Mouse (Mus musculus) retina, embryonic 14.5 days (tissue): ENCODE results near the gene Zkscan5.
"Not testable (repeated sequence)": the region's sequence is repeated elsewhere in the genome, so short reads cannot be mapped to it uniquely, and the experiment has no call there.

ENCODE experiments used
- DNase-seq: peaks from one replicate; pipeline ENCODE4 v3.0.0-alpha.2; 2015; ENCODE audit warnings: low spot score

Zkscan5 gene

DNA sequence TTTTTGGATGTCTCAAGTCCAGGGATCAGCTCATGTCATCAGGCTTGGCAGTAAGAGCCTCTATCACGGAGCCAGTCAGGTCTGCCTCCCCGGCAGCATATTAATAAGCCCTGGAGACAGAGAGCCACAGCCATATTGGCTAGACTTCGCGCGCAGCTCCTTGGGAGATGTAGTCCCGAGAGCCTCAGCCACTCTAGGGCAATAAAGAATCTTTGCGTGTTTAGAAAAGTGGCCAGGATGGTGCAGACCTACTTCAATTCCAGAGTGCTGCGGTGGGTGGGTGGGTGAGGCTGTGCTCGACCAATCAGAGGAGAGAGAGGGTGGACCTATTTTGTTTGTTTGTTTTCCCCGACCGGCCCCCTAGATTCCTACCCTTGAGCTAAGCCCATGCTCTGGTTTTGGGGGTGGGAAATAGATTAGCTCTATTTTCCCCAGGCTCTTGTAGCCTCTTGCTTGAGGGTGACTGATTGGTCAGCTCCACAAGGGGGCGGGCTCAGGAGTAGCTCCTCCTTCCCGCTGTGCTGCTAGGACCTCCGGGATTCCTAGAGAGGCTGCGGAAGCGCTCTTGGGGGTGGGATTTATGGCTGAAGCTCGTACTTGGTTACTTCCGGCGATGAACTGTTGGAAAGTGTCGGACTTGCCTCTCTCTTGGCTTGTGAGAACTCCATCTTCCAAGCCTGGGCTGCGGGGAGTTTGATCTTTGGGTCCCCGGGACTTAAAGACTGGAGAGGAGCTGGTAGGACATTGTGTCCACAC is at the start of gene Zkscan5:
TSS of gene Zkscan5 (plus strand) at position 627 of the 756 bp plus-strand sequence.
- DNase-seq: peak; percentile 99

DNA sequence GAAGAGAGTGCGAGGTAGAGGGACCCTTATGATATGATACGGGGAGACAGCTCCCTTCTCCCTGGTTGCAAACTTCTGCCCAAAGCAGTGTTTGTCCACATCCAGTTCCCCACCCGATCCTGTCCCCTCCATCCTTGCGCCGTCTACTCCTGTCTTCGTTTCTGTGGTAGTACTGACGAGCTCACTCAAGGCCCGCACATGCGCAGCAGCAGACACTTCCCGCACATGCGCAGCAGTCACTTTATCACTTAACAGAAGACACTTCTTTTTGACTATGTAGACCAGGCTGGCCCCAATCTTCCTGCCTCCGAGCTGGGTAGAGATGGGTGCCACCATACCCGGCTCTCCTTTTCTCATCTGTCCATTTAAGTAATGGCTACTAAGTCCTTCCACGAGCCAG is 43.0 kb upstream of the Zkscan5 start:
- DNase-seq: no peak

DNA sequence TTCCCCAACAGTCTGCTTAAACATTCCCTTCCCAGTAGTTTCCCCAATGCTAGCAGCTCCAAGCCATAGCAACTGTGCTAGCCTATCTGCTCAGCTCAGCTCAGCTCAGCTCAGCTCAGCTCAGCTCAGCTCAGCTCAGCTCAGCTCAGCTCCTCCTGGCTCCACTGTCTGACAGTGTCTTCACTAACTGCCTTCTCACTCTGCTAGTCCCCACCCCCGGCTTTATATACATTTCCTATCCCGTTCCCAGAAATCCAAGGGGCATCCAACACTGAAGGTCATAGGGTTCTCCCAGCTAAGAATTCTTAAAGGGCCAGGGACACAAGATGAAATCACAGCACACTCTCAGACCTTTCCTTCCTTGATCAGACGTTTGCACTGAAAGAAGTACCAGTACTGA is 39.7 kb upstream of the Zkscan5 start:
- no peak for DNase-seq

DNA sequence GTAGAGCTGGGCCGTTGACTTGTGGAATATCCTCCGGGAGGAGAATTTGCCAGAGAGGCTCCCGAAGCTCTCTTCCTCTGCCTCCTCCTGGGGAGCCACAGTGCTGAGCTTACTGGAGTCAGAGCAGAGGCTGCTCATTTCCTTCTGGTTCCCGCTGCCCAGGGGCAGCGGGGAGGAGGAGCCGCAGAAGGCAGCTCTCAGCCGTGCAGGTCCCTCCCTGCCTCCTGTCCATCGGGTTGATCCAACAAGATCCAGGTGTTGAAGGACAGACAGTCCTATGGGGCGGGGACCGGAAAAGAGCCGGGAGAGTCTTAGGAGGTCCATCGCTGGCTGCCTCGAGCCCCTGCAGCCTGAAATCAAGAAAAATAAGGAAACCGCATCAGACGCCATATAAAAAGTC is 39.2 kb upstream of the Zkscan5 start:
- DNase-seq: no peak

DNA sequence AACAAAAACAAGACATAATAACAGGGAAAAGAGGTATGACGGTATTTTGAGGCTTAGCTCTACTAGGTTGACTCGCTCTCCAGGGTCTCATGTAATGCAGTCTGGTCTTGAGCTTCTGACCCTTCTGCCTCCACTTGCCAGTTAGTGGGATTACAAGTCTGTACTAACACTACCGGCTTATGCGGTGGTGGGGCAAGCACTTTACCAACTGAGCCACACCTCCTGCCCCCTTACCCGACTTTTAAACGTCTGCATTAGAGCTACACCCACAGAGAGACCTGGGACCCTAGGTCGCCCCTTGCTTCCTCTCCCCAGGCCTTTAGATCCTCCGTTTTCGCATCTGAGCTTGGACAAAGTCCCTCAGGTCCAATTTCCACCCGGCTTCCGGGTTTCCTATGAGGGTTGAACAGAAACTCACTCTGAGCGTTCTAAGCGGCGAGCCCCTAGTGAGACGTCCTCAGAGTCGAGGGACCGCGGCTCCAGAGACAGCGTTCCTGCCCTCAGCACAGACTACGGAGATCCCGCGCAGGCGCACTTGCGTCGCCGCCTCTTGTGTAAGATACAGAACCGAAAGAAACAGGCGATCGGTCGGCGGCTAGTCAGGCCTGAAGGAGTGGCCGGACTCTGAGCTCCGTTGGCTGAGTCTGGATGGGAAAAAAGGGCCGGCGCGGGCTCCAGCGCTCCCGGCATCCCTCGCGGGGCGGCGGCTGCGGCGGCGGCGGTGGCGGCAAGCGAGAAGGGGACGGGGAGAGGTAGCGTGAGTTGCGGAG is 37.6 kb upstream of the Zkscan5 start, which contains the start of the genes Ptcd1 and Cpsf4:
TSS of gene Ptcd1 (minus strand) at position 573 of the 770 bp plus-strand sequence.
TSS of gene Cpsf4 (plus strand) at position 678 of the 770 bp plus-strand sequence.
- DNase-seq: peak; percentile 100

DNA sequence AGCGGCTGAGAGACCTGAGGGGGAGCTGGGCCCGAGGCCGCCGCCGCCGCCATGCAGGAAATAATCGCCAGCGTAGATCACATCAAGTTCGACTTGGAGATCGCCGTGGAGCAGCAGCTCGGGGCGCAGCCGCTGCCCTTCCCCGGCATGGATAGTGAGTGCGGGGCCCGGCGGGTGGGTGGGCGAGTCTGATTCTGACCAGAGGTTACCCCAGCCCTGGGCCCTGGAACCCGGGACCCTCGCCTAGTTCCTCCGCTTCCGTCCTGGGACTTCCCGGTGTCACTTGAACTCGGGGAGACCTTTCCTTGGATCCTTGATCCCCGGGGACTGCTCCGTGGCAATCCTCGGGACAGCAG is 37.1 kb upstream of the Zkscan5 start:
- DNase-seq: no peak

DNA sequence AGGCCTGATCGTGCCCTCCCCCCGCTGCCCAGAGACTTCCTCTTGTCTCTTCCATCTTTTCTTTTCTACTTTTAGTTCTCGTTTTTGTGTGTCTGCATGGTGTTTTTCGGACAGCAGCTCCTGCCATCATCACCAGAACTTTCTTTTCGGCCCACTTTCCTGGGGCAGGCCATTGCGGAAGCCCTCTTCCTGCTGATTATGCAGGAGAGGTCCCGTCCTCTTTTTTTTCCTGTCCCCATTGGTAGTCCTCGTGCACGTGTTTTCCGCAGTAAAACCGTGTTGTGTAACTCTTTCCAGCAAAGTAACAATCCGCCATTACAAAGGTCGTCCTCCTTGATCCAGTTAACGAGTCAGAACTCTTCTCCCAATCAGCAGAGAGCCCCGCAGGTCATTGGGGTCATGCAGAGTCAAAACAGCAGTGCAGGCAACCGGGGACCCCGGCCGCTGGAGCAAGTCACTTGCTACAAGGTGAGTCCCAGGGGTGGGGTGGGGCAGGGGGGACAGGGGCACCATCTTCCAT is 25.8 kb upstream of the Zkscan5 start:
- DNase-seq: no peak

DNA sequence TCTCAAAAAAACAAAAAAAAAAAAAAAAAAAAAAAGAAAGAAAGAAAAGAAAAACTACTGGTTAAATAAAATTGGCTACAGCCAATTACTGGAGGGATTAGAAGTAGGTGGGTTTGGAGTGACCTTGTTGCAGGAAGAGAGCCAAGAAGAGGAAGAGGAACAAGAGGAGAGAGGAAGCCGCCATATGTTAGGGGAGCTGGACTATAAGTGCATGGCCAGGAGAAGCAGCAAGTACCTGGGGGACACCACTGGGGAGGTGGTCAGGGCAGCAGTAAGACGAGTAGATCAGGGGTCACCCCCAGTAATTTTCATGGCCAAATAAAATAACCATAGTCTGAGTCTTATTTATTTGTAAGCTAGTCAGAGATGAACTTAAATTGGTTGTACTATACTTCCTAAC is 19.1 kb upstream of the Zkscan5 start:
- no peak for DNase-seq

DNA sequence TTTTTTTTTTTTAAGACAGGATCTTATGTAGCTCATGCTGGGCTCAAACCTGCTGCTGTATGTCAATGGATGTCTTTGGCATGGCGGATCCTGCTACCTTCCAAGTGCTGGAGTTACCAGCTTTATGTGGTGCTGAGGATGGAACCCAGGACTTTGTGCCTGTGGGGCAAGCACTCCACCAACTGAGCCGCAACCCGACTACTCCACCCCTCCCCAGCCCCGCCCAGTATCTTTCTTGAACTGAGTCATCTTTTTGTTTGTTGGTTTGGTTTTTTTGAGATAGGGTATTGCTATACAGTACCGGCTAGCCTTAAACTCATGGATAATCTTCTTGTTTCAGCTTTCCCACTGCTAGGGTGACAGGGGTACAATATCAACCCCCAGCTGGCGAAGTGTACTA is 14.9 kb upstream of the Zkscan5 start:
- DNase-seq: no peak

DNA sequence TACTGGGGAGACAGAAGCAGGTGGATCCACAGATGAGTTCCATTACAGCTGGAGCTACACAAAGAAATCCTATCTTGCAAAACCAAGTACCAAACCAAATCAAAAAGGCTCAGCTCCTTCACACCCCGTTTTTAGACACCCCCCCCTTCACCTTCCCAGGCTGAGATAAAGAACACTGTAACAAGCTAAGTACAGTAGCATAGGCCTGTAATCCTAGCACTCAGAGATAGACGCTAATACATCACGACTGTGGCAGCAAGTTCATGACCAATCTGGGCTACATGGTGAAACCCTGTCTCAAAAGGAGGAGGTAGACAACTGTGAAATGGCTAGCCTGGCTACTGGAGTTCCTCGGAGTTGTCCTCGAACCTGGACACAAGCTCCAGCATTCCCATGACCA is 14.0 kb upstream of the Zkscan5 start:
- no peak for DNase-seq

DNA sequence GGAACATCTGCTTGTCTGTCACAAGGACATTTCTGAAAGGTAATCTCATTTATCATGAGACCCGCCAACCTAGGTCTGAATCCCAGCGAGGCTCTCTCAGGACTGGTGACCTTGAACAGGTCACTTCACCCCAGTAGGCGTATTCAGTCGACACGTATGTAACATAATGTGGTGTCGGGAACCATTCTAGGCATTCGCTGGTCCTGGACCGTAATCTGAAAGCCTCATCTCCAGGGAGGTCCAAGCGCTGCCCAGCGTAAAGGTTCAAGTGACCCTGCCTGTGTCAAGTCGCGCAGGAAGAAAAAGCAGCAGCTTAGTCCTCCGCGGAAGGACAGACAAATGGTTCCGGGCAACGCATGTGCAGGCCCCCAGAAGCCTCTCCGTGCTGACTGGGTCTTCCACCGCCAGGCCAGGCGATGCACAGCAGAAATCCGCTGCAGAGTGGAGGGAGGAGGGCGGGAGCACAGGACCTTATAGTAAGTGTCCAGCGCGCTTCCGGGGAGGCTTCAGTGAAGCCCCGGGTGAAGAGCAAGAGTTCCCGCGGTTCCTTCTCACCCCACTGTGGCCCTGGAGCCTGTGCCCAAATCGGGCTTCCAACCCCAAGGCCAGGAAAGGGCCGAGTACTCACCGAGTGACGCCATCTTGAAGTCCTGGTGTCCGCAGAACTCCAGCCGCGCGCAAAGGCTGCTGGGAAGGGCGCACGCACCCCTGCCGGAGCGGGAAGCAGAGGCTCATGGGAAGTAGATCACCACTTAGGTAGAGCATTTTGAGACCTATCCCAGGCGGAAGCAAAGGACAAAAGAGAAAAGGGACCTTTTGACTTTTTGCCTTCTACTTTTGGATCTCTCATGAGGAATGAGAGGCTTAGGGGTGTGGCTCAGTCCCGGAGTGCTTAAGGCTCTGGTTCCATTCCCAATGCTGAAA is 13.2 kb upstream of the Zkscan5 start:
- peak; percentile 92 for DNase-seq

DNA sequence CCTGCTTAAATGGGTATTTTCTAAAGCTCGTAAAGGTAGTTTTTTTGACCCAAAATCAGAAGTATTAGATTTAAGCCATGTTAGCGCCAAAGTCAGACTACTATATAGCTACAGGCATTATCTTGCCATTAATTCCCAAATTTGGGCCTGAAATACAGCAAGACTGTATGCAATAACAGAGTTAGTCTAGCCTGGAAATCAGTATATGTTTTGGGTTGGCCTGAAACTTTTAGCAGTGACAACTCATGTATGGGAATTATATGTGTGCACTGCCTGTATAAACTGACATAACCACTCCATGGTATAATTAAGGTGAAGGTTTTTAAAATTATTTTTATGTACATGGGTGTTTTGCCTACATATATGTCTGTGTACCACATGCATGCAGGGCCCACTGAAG is 12.4 kb upstream of the Zkscan5 start, which contains the start of gene Atp5j2:
TSS of gene Atp5j2 (minus strand) at position 101 of the 400 bp plus-strand sequence.
- DNase-seq: no peak

DNA sequence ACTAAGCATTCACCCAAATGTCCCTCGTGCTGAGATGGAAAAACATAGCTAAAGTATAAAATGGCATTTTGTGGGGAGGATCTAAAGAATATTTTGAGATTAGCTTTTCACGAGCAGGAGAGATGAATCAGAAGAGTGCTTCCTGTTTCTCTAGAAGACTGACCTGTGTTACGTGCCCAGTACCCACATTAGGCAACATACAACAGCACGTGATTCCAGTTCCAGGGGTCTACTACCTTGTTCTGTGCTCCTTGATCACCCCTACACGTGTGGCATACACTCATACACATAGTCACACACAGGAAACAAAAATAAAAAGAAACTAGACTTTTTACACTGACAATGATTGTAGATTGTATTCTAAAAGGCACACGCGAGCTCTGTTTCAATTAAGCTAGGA is 4.0 kb upstream of the Zkscan5 start:
- DNase-seq: no peak

DNA sequence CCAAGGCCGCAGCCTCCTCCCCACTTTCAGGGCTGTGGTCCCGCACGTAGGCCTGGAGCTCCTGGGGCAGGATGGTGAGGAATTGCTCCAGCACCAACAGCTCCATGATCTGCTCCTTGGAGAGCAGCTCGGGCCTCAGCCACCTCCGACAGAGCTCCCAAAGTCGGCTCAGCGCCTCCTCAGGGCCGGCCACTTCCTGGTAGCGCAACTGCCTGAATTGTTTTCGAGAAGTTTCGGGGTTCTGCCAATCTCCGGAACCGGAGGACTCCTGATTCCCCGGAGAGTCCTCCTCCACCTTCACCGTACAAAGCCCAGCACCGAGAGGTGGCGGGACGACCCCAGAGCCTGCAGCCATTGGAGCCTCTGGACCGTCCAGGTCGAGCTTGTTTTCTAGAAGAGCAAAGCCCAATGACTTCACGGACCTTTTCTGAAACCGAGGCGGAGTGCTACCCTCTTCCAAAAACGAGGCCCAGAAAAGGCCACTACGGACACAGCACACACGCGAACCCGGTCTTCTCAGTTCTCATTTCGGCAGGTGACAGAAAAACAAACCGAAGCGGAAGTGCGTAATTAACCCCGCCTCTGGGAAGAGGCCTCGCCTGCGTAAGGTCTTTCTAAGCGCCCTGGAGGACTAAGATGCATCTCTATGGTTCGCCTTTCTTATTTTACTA is 2.9 kb upstream of the Zkscan5 start, which contains the start of gene Zkscan14:
TSS of gene Zkscan14 (minus strand) at position 548 of the 671 bp plus-strand sequence.
- peak; percentile 91 for DNase-seq

DNA sequence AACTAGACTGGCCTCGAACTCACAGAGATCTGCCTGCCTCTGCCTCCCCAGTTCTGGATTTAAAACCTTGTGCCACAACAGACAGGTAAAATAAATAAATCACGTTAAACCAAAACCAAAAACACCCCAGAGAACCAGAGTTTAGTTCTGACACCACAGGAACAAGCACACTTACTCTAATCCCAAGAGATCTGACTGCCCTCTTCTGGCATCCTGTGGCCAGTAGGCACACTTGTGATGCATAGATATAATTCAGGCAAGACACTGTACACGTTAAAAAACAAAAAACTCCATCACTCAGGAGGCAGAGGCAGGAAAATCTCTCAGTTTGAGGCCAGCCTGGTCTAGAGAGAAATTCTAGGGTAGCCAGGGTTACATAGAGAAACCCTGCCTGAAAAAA is 1.9 kb upstream of the Zkscan5 start:
- no peak for DNase-seq

DNA sequence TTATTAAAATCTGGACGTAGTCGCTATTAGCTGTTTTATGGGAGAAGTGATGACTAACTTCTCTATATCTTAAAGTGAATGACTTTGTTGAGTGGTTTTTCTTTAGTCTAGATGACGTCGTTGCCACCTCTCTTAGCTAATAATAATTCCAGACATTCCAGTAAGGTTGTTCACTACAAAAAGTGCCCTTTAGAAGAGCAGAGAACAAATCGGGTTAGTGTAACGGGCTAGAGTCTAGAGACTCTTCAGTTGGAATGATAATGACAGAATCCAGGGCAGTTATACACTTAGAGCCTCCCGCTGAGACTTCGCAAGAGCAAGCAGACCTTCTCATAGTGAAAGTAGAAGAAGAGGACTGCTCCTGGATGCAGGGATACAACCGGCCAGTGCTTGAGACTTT is 679 bp downstream of the Zkscan5 start:
- no peak for DNase-seq

DNA sequence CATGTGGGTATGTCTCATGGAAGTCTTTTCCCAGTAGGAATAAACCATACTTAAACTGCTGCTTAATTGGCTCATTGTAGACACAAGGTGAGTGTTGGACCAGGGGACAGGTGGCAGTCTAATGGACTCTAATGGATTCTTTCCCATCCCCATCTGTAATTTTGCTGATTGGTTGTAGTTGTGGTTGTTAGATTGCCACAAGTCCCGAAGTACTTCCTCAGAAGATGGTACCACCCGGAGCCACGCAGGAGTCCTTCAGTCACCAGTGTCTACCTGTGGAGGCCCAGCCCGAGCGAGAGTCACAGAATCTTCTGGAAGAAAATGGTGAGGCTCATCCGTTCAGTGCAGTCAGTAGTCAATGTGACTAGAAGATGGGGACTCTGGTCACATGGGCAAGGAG is 3.0 kb downstream of the Zkscan5 start:
- no peak for DNase-seq

DNA sequence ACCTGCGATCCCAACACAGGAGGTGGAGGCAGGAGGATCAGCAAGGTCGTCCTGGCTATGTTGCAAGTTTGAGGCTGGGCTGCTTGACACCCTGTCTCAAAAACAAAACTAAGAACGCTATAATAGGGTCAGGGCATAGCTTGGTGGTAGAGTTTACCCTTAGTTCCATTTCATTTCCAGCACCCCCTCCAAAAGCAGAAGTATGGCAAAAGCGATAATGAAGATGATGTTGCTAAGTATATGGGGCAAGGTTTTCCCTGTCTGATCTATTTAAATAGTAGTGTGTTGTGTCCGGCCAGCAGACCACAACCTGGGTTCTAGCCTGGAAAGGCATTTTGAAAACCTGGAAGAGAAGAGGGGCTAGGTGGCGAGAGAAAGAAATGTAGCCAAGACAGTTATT is 3.6 kb downstream of the Zkscan5 start:
- DNase-seq: no peak

DNA sequence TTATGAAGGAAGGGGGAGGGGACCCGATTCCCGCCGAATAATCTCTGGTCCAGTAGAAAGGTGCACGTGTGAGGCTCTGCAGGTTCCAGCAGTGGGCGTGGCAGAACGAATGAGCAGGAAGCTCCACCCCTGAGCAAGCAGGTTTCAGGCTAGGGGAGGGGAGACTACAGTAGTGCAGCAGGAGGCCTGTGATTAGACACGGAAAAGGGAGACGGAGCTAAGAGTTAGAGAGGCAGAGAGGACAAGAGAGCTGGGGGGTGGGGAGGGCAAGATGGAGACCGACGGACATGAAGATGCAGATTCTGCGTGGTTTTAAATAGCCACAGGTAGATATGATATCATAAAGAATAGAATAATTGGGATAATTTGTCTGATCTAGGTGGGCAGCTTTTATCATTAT is 4.0 kb downstream of the Zkscan5 start:
- DNase-seq: not testable (repeated sequence)

DNA sequence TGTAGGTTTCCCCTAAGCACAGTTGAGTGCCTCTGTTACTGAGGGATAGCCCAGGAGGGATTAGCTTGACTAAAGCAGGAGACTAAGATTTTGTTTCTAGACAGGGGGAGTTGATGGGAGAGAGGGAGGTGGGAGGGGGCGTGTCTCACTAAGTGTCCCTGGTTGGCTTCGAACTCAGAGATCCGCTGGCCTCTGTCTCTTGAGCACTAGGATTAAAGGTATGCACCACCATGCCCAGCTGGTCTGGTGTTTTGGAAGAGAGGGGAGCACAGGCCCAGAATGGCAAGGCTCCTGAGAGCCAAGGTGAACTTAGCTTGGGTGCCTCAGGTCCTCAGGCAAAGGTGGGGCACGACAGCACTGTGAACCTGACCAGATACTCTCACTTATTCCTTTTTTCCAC is 7.0 kb downstream of the Zkscan5 start:
- no peak for DNase-seq

DNA sequence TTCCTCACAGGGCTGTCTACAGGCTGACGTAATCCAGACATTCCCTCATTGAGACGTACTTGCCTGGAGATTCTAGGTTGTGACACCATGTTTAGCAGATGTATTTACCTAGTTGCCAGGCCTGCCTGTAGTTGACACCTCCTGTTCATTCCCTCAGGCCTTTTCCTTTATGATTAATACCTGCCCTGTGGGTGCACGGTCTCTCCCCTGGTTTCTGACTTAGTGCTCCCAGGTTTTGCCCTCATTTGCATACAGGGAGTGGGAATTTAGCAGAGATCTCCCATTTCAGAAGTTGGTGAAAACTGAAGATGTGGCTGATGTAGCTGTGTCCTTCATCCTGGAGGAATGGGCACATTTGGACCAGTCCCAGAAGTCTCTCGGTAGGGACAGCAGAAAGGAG is 7.9 kb downstream of the Zkscan5 start:
- no peak for DNase-seq
